Mouse (Mus musculus): ENCODE results near the gene Nck1.

GRCm38 (mm10) chr9:100469681-100470080 lies 76.3 kb downstream of the Nck1 start:
- no peak for TF ChIP-seq CTCF (IDR thresholded peaks at IDR 0.05; ENCODE audit: control insufficient read depth, insufficient read depth, low read length)
- no peak for TF ChIP-seq POLR2A (IDR thresholded peaks at IDR 0.05; ENCODE audit: borderline replicate concordance, control insufficient read depth, low read depth, low read length)

Measured in bone marrow, adult 2 months (tissue).